Mouse (Mus musculus): ENCODE results near the gene Prr7. TPM values are rescaled to one million over a fixed set of nuclear protein-coding genes. Genes with fewer than 3 reads are reported as not detected.

Gene Prr7
- polyA plus RNA-seq, 1 experiment from 2014 or later, result 5.5 TPM

GRCm38 (mm10) chr13:55519606-55520005 is 55.5 kb downstream of the Prr7 start:
- Histone ChIP-seq H3K9ac (no peak overlapping the region), H3K27ac (no peak overlapping the region), H3K36me3 (replicated peaks) (no peaks in the 10 kb centered on the region), H3K4me1 (no peaks in the 10 kb centered on the region), H3K4me3 (no peak overlapping the region), H3K9me3 (no peaks in the 10 kb centered on the region), H3K27me3 (replicated peaks) (no peaks in the 10 kb centered on the region), H3K4me2 (no peak overlapping the region)
- ATAC-seq (replicated peaks), result no peak
- WGBS, result 80% methylated on average over 4 of the region's 4 CpGs

GRCm38 (mm10) chr13:55522730-55523129 is 58.7 kb downstream of the Prr7 start:
- 58% methylated on average over 8 of the region's 8 CpGs for WGBS
- no peaks in the 10 kb centered on the region for H3K9me3 ChIP-seq
- ATAC-seq (replicated peaks), result no peak
- H3K9ac ChIP-seq, result no peak overlapping the region
- H3K4me3 ChIP-seq, result no peak overlapping the region
- no peak overlapping the region for H3K4me2 ChIP-seq
- no peaks in the 10 kb centered on the region for H3K4me1 ChIP-seq
- no peak overlapping the region for H3K27ac ChIP-seq
- no peaks in the 10 kb centered on the region for H3K36me3 ChIP-seq (replicated peaks)
- no peaks in the 10 kb centered on the region for H3K27me3 ChIP-seq (replicated peaks)

Small RNAs within 50 kb of the gene (microRNA-seq; reads per million reads assigned to microRNA genes)
- gene Mir6943 (not detected), gene Mir6944 (83.1 reads per million, percentile 52 among the genes with 10 or more reads in this experiment), gene Mir6945 (0.74 reads per million)

Other genes starting within 250 kb of the Prr7 start
- gene Prelid1, start 143.8 kb upstream of the Prr7 start, polyA plus RNA-seq (2015; fragmentation: Nextera tagmentation; extraction: Ambion mirVana), result 331 and 355 TPM in 2 replicates
- 104 and 105 TPM in 2 replicates for gene Rab24, start 142.3 kb upstream of the Prr7 start, polyA plus RNA-seq (2015; fragmentation: Nextera tagmentation; extraction: Ambion mirVana)
- gene Mxd3, start 134.4 kb upstream of the Prr7 start, polyA plus RNA-seq (2015; fragmentation: Nextera tagmentation; extraction: Ambion mirVana), result 7.6 and 11.8 TPM in 2 replicates
- 57.1 and 57.5 TPM in 2 replicates for gene Lman2, start 101.5 kb upstream of the Prr7 start, polyA plus RNA-seq (2015; fragmentation: Nextera tagmentation; extraction: Ambion mirVana)
- 0.34 and 0.52 TPM in 2 replicates for gene Rgs14, start 94.5 kb upstream of the Prr7 start, polyA plus RNA-seq (2015; fragmentation: Nextera tagmentation; extraction: Ambion mirVana)
- gene Slc34a1, start 66.1 kb upstream of the Prr7 start, polyA plus RNA-seq (2015; fragmentation: Nextera tagmentation; extraction: Ambion mirVana), result 0.05 TPM in 1 of 2 replicates, not detected in the other
- gene Pfn3, start 49.0 kb upstream of the Prr7 start, polyA plus RNA-seq (2015; fragmentation: Nextera tagmentation; extraction: Ambion mirVana), result 0.43 and 0.45 TPM in 2 replicates
- 0.09 and 0.14 TPM in 2 replicates for gene F12, start 37.5 kb upstream of the Prr7 start, polyA plus RNA-seq (2015; fragmentation: Nextera tagmentation; extraction: Ambion mirVana)
- 40.8 and 41.4 TPM in 2 replicates for gene Grk6, start 19.2 kb upstream of the Prr7 start, polyA plus RNA-seq (2015; fragmentation: Nextera tagmentation; extraction: Ambion mirVana)
- 622 and 645 TPM in 2 replicates for gene Dbn1, start 23.8 kb downstream of the Prr7 start, polyA plus RNA-seq (2015; fragmentation: Nextera tagmentation; extraction: Ambion mirVana)
- gene Pdlim7, start 49.4 kb downstream of the Prr7 start, polyA plus RNA-seq (2015; fragmentation: Nextera tagmentation; extraction: Ambion mirVana), result 167 and 171 TPM in 2 replicates
- gene Dok3, start 65.0 kb downstream of the Prr7 start, polyA plus RNA-seq (2015; fragmentation: Nextera tagmentation; extraction: Ambion mirVana), result 5.6 and 6.4 TPM in 2 replicates
- 61.2 and 63.6 TPM in 2 replicates for gene Ddx41, start 72.4 kb downstream of the Prr7 start, polyA plus RNA-seq (2015; fragmentation: Nextera tagmentation; extraction: Ambion mirVana)
- gene Fam193b, start 106.9 kb downstream of the Prr7 start, polyA plus RNA-seq (2015; fragmentation: Nextera tagmentation; extraction: Ambion mirVana), result 62.9 and 65.2 TPM in 2 replicates
- gene Tmed9, start 109.5 kb downstream of the Prr7 start, polyA plus RNA-seq (2015; fragmentation: Nextera tagmentation; extraction: Ambion mirVana), result 93.5 and 93.8 TPM in 2 replicates
- gene B4galt7, start 135.6 kb downstream of the Prr7 start, polyA plus RNA-seq (2015; fragmentation: Nextera tagmentation; extraction: Ambion mirVana), result 48.6 and 51.4 TPM in 2 replicates
- 94.4 and 103 TPM in 2 replicates for gene Caml, start 158.7 kb downstream of the Prr7 start, polyA plus RNA-seq (2015; fragmentation: Nextera tagmentation; extraction: Ambion mirVana)
- 26.0 and 27.2 TPM in 2 replicates for gene Ddx46, start 170.8 kb downstream of the Prr7 start, polyA plus RNA-seq (2015; fragmentation: Nextera tagmentation; extraction: Ambion mirVana)
- 82.3 and 82.9 TPM in 2 replicates for gene B230219D22Rik, start 228.9 kb downstream of the Prr7 start, polyA plus RNA-seq (2015; fragmentation: Nextera tagmentation; extraction: Ambion mirVana)

All from midbrain, embryonic 15.5 days (tissue).